Mouse (Mus musculus): Measurements from ENCODE around the gene Slc10a4. TPM values are rescaled to one million over a fixed set of nuclear protein-coding genes. Genes with fewer than 3 reads are reported as not detected.
A peak's percentile ranks its signal among the peaks of the same experiment; 100 is the strongest.
"Not testable (repeated sequence)": the region's sequence is repeated elsewhere in the genome, so short reads cannot be mapped to it uniquely, and the experiment has no call there.

Gene Slc10a4
- polyA plus RNA-seq, 1 experiment from 2014 or later, result 15.4 TPM

DNA sequence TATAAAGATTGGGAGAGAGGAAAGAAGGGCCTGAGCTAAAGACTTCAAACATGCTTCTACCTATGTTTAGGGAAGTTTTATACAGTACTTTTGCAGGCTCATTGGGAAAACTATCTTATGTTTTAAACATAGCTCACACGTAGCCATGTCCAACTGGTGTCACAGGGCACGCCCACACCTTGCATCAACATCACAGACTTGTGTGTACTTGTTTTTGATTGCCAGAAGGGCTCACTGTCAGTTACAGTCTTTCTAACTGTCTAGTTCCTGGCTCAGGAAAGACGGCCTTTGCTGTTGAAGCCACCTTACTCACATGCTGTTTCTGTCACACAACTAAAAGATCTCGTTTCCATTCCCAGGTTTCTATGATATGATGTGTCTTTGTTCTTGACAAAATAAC, 30.1 kb upstream of the Slc10a4 start:
- 90% methylated on average over 4 of the region's 4 CpGs for WGBS
- no peaks in the 10 kb centered on the region for H3K9me3 ChIP-seq (ENCODE audit: control insufficient read depth, low read length)

DNA sequence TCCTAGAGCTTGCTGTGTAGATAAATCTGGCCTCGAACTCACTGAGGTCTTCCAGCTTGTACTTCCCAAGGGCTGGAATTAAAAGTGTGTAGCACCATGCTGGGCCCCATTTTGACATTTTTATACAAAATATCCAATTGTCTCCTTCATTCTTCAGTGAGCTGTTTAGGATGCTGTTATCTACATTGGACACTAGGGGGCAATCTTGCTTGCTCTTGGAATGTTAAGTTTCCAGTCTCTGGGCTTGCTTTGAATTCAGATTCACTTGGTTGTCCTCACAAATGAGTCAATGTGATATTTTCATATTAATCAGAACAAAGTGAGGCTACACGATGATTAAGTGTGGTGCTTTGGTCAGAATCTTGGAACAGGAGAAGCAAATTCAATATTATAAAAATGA, 22.6 kb upstream of the Slc10a4 start:
- Histone ChIP-seq H3K36me3 (ENCODE audit: control insufficient read depth, insufficient read depth, low read length) (peaks cover 14% of the 10 kb centered on the region), H3K9me3 (ENCODE audit: control insufficient read depth, low read length) (no peaks in the 10 kb centered on the region), H3K4me2 (ENCODE audit: low read length) (no peak overlapping the region), H3K4me1 (replicated peaks; ENCODE audit: control insufficient read depth, insufficient read depth, low read length) (no peaks in the 10 kb centered on the region), H3K27ac (ENCODE audit: low read depth) (no peak overlapping the region), H3K4me3 (ENCODE audit: low read depth, low read length) (no peak overlapping the region), H3K9ac (ENCODE audit: low read length) (no peak overlapping the region), H3K27me3 (replicated peaks; ENCODE audit: control insufficient read depth, insufficient read depth, low read length) (no peaks in the 10 kb centered on the region)
- ATAC-seq (replicated peaks; ENCODE audit: low FRiP score, low TSS enrichment, low read depth) (no peak), DNase-seq (ENCODE audit: low spot score) (peak; percentile 49)
- 8% methylated on average over 2 of the region's 2 CpGs for WGBS

More for the DNA sequence above, 30.1 kb upstream of the Slc10a4 start:
- H3K27me3 ChIP-seq (replicated peaks; ENCODE audit: control insufficient read depth, insufficient read depth, low read length), result no peaks in the 10 kb centered on the region
- H3K27ac ChIP-seq (ENCODE audit: low read depth), result no peak overlapping the region
- H3K9ac ChIP-seq (ENCODE audit: low read length), result no peak overlapping the region
- H3K36me3 ChIP-seq (ENCODE audit: control insufficient read depth, insufficient read depth, low read length), result peaks cover 50% of the 10 kb centered on the region
- H3K4me3 ChIP-seq (ENCODE audit: low read depth, low read length), result no peak overlapping the region
- no peak overlapping the region for H3K4me2 ChIP-seq (ENCODE audit: low read length)
- no peak for ATAC-seq (replicated peaks; ENCODE audit: low FRiP score, low TSS enrichment, low read depth)
- no peak for DNase-seq (ENCODE audit: low spot score)
- H3K4me1 ChIP-seq (replicated peaks; ENCODE audit: control insufficient read depth, insufficient read depth, low read length), result 0 out of 2 replicates have a peak, but pooled peaks cover 6% of the 10 kb centered on the region

- DNase-seq (ENCODE audit: low spot score) (peak; percentile 46), ATAC-seq (replicated peaks; ENCODE audit: low FRiP score, low TSS enrichment, low read depth) (no peak)
- no peaks in the 10 kb centered on the region for H3K4me1 ChIP-seq (replicated peaks; ENCODE audit: control insufficient read depth, insufficient read depth, low read length)
- no peaks in the 10 kb centered on the region for H3K27me3 ChIP-seq (replicated peaks; ENCODE audit: control insufficient read depth, insufficient read depth, low read length)
- no peak overlapping the region for H3K4me2 ChIP-seq (ENCODE audit: low read length)
- H3K27ac ChIP-seq (ENCODE audit: low read depth), result no peak overlapping the region
- H3K9me3 ChIP-seq (ENCODE audit: control insufficient read depth, low read length), result no peaks in the 10 kb centered on the region
- 59% methylated on average over 7 of the region's 7 CpGs for WGBS
- no peak overlapping the region for H3K9ac ChIP-seq (ENCODE audit: low read length)
- H3K4me3 ChIP-seq (ENCODE audit: low read depth, low read length), result no peak overlapping the region
- H3K36me3 ChIP-seq (ENCODE audit: control insufficient read depth, insufficient read depth, low read length), result no peaks in the 10 kb centered on the region
These were observed 18.9 kb upstream of the Slc10a4 start for GRCm38 (mm10) chr5:72987786-72988185.

- no peak overlapping the region for H3K9ac ChIP-seq (ENCODE audit: low read length)
- 73% methylated on average over 8 of the region's 8 CpGs for WGBS
- DNase-seq (ENCODE audit: low spot score) (no peak), ATAC-seq (replicated peaks; ENCODE audit: low FRiP score, low TSS enrichment, low read depth) (no peak)
- H3K4me1 ChIP-seq (replicated peaks; ENCODE audit: control insufficient read depth, insufficient read depth, low read length), result no peaks in the 10 kb centered on the region
- no peaks in the 10 kb centered on the region for H3K36me3 ChIP-seq (ENCODE audit: control insufficient read depth, insufficient read depth, low read length)
- no peaks in the 10 kb centered on the region for H3K27me3 ChIP-seq (replicated peaks; ENCODE audit: control insufficient read depth, insufficient read depth, low read length)
- H3K27ac ChIP-seq (ENCODE audit: low read depth), result no peak overlapping the region
- no peaks in the 10 kb centered on the region for H3K9me3 ChIP-seq (ENCODE audit: control insufficient read depth, low read length)
- H3K4me2 ChIP-seq (ENCODE audit: low read length), result no peak overlapping the region
- H3K4me3 ChIP-seq (ENCODE audit: low read depth, low read length), result no peak overlapping the region
These were observed 16.9 kb upstream of the Slc10a4 start for GRCm38 (mm10) chr5:72989756-72990155.

DNA sequence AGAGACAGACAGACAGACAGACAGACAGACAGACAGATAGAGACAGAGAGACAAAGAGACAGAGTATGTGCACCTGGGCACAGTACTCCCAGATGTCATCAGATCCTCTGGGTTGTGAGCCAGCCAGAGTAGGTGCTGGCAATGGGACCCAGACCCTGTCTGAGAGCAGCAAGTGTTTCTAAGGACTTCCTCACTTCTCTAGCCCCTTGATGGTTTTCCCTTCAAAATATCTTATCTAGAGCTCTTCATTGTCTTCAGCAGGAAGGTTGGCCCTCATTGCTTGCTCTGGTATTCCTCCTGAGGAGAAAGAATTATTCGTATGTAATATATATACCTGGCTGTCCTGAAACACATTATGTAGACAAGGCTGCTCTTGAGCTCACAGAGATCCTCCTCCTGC, 14.2 kb upstream of the Slc10a4 start:
- Histone ChIP-seq H3K27ac (ENCODE audit: low read depth) (no peak overlapping the region), H3K9me3 (ENCODE audit: control insufficient read depth, low read length) (no peaks in the 10 kb centered on the region), H3K4me2 (ENCODE audit: low read length) (no peak overlapping the region), H3K4me1 (replicated peaks; ENCODE audit: control insufficient read depth, insufficient read depth, low read length) (no peaks in the 10 kb centered on the region), H3K27me3 (replicated peaks; ENCODE audit: control insufficient read depth, insufficient read depth, low read length) (no peaks in the 10 kb centered on the region), H3K4me3 (ENCODE audit: low read depth, low read length) (no peak overlapping the region), H3K9ac (ENCODE audit: low read length) (no peak overlapping the region), H3K36me3 (ENCODE audit: control insufficient read depth, insufficient read depth, low read length) (no peaks in the 10 kb centered on the region)
- 80% methylated on average over 1 of the region's 1 CpGs for WGBS
- ATAC-seq (replicated peaks; ENCODE audit: low FRiP score, low TSS enrichment, low read depth) (no peak), DNase-seq (ENCODE audit: low spot score) (no peak)

DNA sequence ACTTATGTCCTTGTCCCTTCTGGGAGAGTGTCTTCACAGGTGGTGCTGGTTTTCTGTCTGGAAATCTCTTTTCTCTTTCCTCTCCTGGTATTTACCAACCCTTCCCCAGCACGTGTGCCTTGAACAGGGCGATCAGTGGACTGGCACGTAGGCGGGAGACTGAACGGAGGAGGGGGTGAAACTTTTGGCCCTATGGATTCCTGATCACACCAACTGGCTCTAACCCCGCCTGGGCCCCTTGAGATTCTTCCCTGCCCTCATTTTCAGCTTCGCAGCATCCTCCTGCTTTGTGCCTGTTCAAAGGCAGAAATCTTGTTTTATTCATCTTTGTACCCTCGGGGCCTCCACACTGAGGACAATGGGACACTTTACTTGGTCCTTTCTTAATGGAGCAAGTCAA, 12.3 kb upstream of the Slc10a4 start:
- Histone ChIP-seq H3K9ac (ENCODE audit: low read length) (no peak overlapping the region), H3K4me1 (replicated peaks; ENCODE audit: control insufficient read depth, insufficient read depth, low read length) (no peaks in the 10 kb centered on the region), H3K4me3 (ENCODE audit: low read depth, low read length) (no peak overlapping the region), H3K4me2 (ENCODE audit: low read length) (no peak overlapping the region), H3K27ac (ENCODE audit: low read depth) (no peak overlapping the region), H3K36me3 (ENCODE audit: control insufficient read depth, insufficient read depth, low read length) (no peaks in the 10 kb centered on the region), H3K9me3 (ENCODE audit: control insufficient read depth, low read length) (no peaks in the 10 kb centered on the region), H3K27me3 (replicated peaks; ENCODE audit: control insufficient read depth, insufficient read depth, low read length) (no peaks in the 10 kb centered on the region)
- DNase-seq (ENCODE audit: low spot score) (no peak), ATAC-seq (replicated peaks; ENCODE audit: low FRiP score, low TSS enrichment, low read depth) (no peak)
- WGBS, result 72% methylated on average over 8 of the region's 8 CpGs

DNA sequence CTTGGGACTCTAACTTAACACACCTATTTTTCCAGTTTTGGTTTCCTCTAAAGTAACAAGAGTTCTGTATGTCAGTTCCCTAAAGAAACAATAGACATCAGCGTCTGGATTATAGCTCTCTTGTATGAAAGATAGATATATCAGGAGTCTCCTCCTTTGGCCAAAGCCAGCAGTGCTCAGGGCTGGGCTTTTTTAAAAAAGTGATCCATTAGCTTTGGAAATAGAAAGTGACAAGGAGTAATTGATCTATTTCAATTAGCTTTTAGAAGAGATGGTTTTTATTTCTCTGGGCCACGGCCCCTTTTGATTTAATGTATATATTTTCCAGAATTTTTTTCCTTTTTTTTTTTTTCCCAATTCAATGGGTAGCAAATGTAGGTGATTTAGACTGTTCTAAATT, 11.8 kb upstream of the Slc10a4 start:
- H3K27me3 ChIP-seq (replicated peaks; ENCODE audit: control insufficient read depth, insufficient read depth, low read length), result no peaks in the 10 kb centered on the region
- H3K4me3 ChIP-seq (ENCODE audit: low read depth, low read length), result no peak overlapping the region
- DNase-seq (ENCODE audit: low spot score), result no peak
- H3K36me3 ChIP-seq (ENCODE audit: control insufficient read depth, insufficient read depth, low read length), result no peaks in the 10 kb centered on the region
- H3K4me1 ChIP-seq (replicated peaks; ENCODE audit: control insufficient read depth, insufficient read depth, low read length), result no peaks in the 10 kb centered on the region
- WGBS, result 65% methylated on average over 2 of the region's 2 CpGs
- no peak overlapping the region for H3K4me2 ChIP-seq (ENCODE audit: low read length)
- H3K9me3 ChIP-seq (ENCODE audit: control insufficient read depth, low read length), result no peaks in the 10 kb centered on the region
- no peak overlapping the region for H3K27ac ChIP-seq (ENCODE audit: low read depth)
- ATAC-seq (replicated peaks; ENCODE audit: low FRiP score, low TSS enrichment, low read depth), result no peak
- no peak overlapping the region for H3K9ac ChIP-seq (ENCODE audit: low read length)

GRCm38 (mm10) chr5:72995379-72995778, 11.3 kb upstream of the Slc10a4 start:
- no peaks in the 10 kb centered on the region for H3K4me1 ChIP-seq (replicated peaks; ENCODE audit: control insufficient read depth, insufficient read depth, low read length)
- H3K27ac ChIP-seq (ENCODE audit: low read depth), result no peak overlapping the region
- ATAC-seq (replicated peaks; ENCODE audit: low FRiP score, low TSS enrichment, low read depth) (no peak), DNase-seq (ENCODE audit: low spot score) (no peak)
- H3K36me3 ChIP-seq (ENCODE audit: control insufficient read depth, insufficient read depth, low read length), result no peaks in the 10 kb centered on the region
- H3K9ac ChIP-seq (ENCODE audit: low read length), result no peak overlapping the region
- no peaks in the 10 kb centered on the region for H3K9me3 ChIP-seq (ENCODE audit: control insufficient read depth, low read length)
- no peaks in the 10 kb centered on the region for H3K27me3 ChIP-seq (replicated peaks; ENCODE audit: control insufficient read depth, insufficient read depth, low read length)
- WGBS, result 49% methylated on average over 10 of the region's 10 CpGs
- no peak overlapping the region for H3K4me2 ChIP-seq (ENCODE audit: low read length)
- H3K4me3 ChIP-seq (ENCODE audit: low read depth, low read length), result no peak overlapping the region

GRCm38 (mm10) chr5:72998546-72998945, 8.1 kb upstream of the Slc10a4 start:
- WGBS, result 78% methylated on average over 1 of the region's 1 CpGs
- H3K9me3 ChIP-seq (ENCODE audit: control insufficient read depth, low read length); H3K27ac ChIP-seq (ENCODE audit: low read depth); DNase-seq (ENCODE audit: low spot score); ATAC-seq (replicated peaks; ENCODE audit: low FRiP score, low TSS enrichment, low read depth); H3K36me3 ChIP-seq (ENCODE audit: control insufficient read depth, insufficient read depth, low read length); H3K9ac ChIP-seq (ENCODE audit: low read length); H3K4me2 ChIP-seq (ENCODE audit: low read length); H3K4me3 ChIP-seq (ENCODE audit: low read depth, low read length); H3K27me3 ChIP-seq (replicated peaks; ENCODE audit: control insufficient read depth, insufficient read depth, low read length); H3K4me1 ChIP-seq (replicated peaks; ENCODE audit: control insufficient read depth, insufficient read depth, low read length): not testable (repeated sequence)
